Mouse (Mus musculus) forebrain, postnatal 0 days (tissue): ENCODE data around the gene Zfp385c. TPM values are rescaled to one million over a fixed set of nuclear protein-coding genes. Genes with fewer than 3 reads are reported as not detected.
A peak's percentile ranks its signal among the peaks of the same experiment; 100 is the strongest.
"Not testable (repeated sequence)": the region's sequence is repeated elsewhere in the genome, so short reads cannot be mapped to it uniquely, and the experiment has no call there.

Experiments
- ATAC-seq: fragments of 200-750 bp; cut with Nextera tagmentation; 2 replicates; pipeline ENCODE4 v1.8.0; 2017; ENCODE audit warnings: mild to moderate bottlenecking, moderate library complexity
- DNase-seq: peaks from one replicate; pipeline ENCODE4 v3.0.0-alpha.2; 2015
- H3K27ac ChIP-seq: fragments of 300-500 bp; sonication (generic); 2 replicates; pipeline ENCODE4 v1.5.1; 2014; ENCODE audit warnings: low read depth, mild to moderate bottlenecking, antibody characterized with exemption, low read length, moderate library complexity, mixed read lengths
- H3K27me3 ChIP-seq: fragments of 300-500 bp; sonication (generic); 2 replicates; pipeline ENCODE4 v1.6.1; 2014; ENCODE audit warnings: mild to moderate bottlenecking, low read length, mixed read lengths; ENCODE audit not compliant: insufficient read depth
- H3K36me3 ChIP-seq: fragments of 300-500 bp; sonication (generic); 2 replicates; pipeline ENCODE4 v1.6.1; 2014; ENCODE audit warnings: mild to moderate bottlenecking, moderate library complexity; ENCODE audit not compliant: insufficient read depth
- H3K4me1 ChIP-seq: fragments of 300-500 bp; sonication (generic); 2 replicates; pipeline ENCODE4 v1.6.1; 2014; ENCODE audit warnings: antibody characterized with exemption; ENCODE audit not compliant: insufficient read depth
- H3K4me2 ChIP-seq: fragments of 300-500 bp; sonication (generic); 2 replicates; pipeline ENCODE4 v1.6.1; 2014; ENCODE audit warnings: low read depth, mild to moderate bottlenecking, moderate library complexity
- H3K4me3 ChIP-seq: fragments of 300-500 bp; sonication (generic); 2 replicates; pipeline ENCODE4 v1.5.1; 2014; ENCODE audit warnings: low read depth, low read length, mixed read lengths
- H3K9ac ChIP-seq: fragments of 300-500 bp; sonication (generic); 2 replicates; pipeline ENCODE4 v1.6.1; 2014; ENCODE audit warnings: mild to moderate bottlenecking
- H3K9me3 ChIP-seq: fragments of 300-500 bp; sonication (generic); 2 replicates; pipeline ENCODE4 v1.6.1; 2016; ENCODE audit warnings: low read length
- CTCF ChIP-seq: sonication (generic); IDR thresholded peaks from 2 replicates; pipeline ENCODE4 v1.5.1; 2016; ENCODE audit warnings: antibody characterized with exemption, control low read depth, low read depth
- WGBS: fragments of 180-500 bp; shearing (Covaris S2); extraction: QIAGEN DNeasy Blood & Tissue Kit; methylation state at CpG from one replicate; pipeline ENCODE4 v1.1.7; 2014; 5-methylcytosine and 5-hydroxymethylcytosine counted together
- polyA plus RNA-seq: library from polyadenylated mRNA; unstranded; fragments of >200 nt; fragmentation: Nextera tagmentation; extraction: Ambion mirVana; gene quantifications from 2 replicates; pipeline ENCODE4 v1.2.1, GENCODE M21; 2015
- total RNA-seq: library from RNA; depleted of rRNA; stranded (reverse); fragments of >200 nt; gene quantifications from 2 replicates; pipeline ENCODE4 v1.2.3, GENCODE M21; 2014

Gene Zfp385c
- total and polyA plus RNA-seq, 2 experiments from 2014 or later = 1.0 to 2.0 TPM

DNA sequence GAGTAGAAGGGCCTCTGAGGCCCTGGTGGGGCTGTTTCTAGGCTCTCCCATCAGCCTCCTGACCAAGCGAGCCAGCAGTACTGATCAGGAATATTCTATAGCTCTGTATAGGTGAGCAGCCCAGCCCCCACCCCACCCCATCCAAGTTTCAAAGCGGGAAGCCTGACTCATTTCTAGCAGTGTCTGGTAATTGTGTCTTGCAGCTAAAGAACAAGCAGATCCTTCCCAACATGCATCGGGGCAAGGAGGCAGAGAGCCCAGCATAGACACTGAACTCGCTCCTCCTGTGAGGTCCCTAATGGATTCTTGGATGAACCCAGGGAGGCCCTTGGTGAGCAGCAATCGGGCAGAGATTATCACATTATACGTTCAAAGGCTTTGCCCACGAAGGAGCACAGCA lies 14.4 kb downstream of the Zfp385c start:
- Histone ChIP-seq H3K9me3 (no peaks in the 10 kb centered on the region), H3K4me3 (no peak overlapping the region), H3K9ac (no peak overlapping the region), H3K4me1 (no peaks in the 10 kb centered on the region), H3K27me3 (0 out of 2 replicates have a peak, but pooled peaks cover 2% of the 10 kb centered on the region), H3K4me2 (no peak overlapping the region), H3K27ac (no peak overlapping the region), H3K36me3 (no peaks in the 10 kb centered on the region)
- DNase-seq (no peak), ATAC-seq (no peak; the same call in 1 of the 2 replicates)
- TF ChIP-seq CTCF = no peak
- WGBS = 41% methylated on average over 7 of the region's 7 CpGs

DNA sequence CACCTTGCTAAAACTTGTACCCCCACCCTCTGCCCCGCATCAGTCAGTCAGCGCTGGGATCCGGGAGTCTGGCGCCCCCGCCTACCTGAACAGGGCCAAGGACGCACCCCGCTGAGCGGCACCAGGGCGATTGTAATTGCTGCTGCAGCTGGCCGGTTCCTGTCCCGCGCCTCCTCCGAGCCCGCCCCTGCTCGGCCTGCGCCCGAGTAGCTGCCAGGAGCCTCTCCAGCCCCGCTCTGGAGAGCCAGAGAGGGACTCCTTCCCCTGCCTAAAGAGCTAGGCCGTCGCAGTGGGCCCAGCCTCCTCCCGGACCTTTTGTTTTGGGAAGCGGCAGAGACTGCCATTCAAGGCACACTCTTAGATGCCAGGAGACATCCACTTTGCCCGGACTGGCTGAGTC lies 19.1 kb downstream of the Zfp385c start:
- no peak for DNase-seq
- no peak overlapping the region for H3K4me3 ChIP-seq
- WGBS = 2% methylated on average over 23 of the region's 23 CpGs
- no peak overlapping the region for H3K9ac ChIP-seq
- no peaks in the 10 kb centered on the region for H3K9me3 ChIP-seq
- H3K4me1 ChIP-seq = no peaks in the 10 kb centered on the region
- H3K27me3 ChIP-seq = 0 out of 2 replicates have a peak, but pooled peaks cover 6% of the 10 kb centered on the region
- ATAC-seq = no peak
- TF ChIP-seq CTCF = no peak
- no peaks in the 10 kb centered on the region for H3K36me3 ChIP-seq
- peak overlapping the region; percentile 17; the same call in 1 of the 2 replicates for H3K4me2 ChIP-seq
- no peak overlapping the region for H3K27ac ChIP-seq

DNA sequence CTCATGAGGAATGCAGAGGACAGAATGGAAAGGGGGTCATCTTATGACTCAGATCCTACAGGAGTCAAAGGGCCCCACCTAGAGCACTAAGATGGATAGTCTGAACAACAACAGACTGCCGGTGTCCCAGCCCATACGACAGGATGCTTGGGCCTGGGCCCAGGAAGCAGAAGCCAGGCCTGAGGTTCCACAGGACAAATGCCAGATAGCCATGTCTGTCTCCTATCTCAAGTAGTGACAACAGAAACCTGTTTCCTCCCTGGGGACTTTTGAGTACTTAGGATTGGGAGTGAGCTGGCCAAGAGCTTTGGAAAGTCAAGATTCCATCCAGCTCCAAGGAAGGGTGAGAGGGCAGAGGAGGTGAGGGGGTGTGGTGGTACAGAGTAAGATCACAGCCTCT lies 20.3 kb downstream of the Zfp385c start:
- no peaks in the 10 kb centered on the region for H3K4me1 ChIP-seq
- no peak overlapping the region for H3K9ac ChIP-seq
- ATAC-seq (no peak), DNase-seq (no peak)
- no peak for TF ChIP-seq CTCF
- H3K36me3 ChIP-seq = no peaks in the 10 kb centered on the region
- H3K4me3 ChIP-seq = no peak overlapping the region
- no peaks in the 10 kb centered on the region for H3K9me3 ChIP-seq
- no peak overlapping the region for H3K4me2 ChIP-seq
- WGBS = 78% methylated on average over 2 of the region's 2 CpGs
- H3K27me3 ChIP-seq = 0 out of 2 replicates have a peak, but pooled peaks cover 6% of the 10 kb centered on the region
- no peak overlapping the region for H3K27ac ChIP-seq

DNA sequence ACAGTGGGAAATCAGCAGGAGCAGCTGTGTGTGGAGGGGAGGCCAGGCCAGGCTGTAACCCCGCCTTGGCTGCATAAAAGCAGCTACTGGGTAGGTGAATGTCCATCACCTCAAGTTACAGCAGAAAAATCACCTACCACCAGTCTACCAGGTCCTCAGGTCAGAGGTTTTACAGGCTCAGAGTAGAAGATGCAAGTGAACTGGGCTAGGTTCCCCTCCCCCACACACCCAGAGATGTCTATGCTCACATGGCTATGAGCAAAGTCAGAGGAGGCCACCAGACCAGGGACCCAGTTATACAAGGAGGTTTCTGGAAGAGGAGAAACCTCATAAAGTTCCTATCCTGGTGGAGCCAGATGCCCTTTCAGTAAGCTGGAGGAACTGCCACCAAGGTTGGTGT lies 21.2 kb downstream of the Zfp385c start:
- no peak overlapping the region for H3K4me3 ChIP-seq
- no peaks in the 10 kb centered on the region for H3K9me3 ChIP-seq
- DNase-seq (no peak), ATAC-seq (no peak)
- 0 out of 2 replicates have a peak, but pooled peaks cover 6% of the 10 kb centered on the region for H3K27me3 ChIP-seq
- H3K27ac ChIP-seq = no peak overlapping the region
- WGBS = 84% methylated on average over 1 of the region's 1 CpGs
- H3K4me2 ChIP-seq = no peak overlapping the region
- no peaks in the 10 kb centered on the region for H3K36me3 ChIP-seq
- no peak overlapping the region for H3K9ac ChIP-seq
- TF ChIP-seq CTCF = no peak
- no peaks in the 10 kb centered on the region for H3K4me1 ChIP-seq

DNA sequence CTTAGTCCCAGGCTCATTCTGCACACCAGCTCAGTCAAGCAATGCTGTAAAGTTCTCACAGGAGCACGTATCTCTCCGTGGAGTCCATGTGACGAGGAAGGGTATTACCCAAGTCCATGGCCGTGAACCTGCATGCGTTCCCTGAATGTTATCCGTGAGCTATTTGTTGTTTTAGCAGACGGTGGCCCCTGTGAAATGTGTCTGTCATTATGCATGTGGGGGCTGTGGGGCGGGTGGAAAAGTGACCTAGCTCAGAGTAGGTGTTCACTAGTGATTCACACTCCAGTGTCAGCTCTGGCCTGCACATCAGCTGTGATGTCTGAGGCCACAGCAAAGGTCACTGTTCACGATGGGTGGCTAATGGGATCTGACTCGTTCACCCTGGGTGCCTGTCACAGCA lies 32.4 kb downstream of the Zfp385c start:
- TF ChIP-seq CTCF = no peak

DNA sequence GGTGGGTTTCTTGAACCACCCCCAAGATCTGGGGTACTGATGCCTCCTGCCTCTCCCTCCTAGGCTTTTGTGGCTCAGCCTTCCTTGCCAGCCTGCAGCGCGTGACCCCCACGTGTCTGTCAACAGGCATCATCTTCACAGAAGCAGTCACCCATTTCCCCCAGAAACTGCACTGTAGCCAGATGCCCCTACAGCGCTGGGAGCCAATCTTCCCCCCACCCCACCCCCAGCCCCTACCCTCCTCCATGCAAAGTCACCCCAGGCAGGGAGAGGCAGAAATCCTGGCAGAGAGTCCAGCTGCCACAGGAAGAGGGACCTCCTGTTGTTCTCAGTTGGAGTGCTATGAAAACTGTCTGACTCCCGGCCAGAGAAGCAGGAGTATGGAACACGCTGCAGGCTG lies 35.8 kb downstream of the Zfp385c start:
- Histone ChIP-seq H3K4me2 (no peak overlapping the region), H3K4me1 (no peaks in the 10 kb centered on the region), H3K4me3 (no peak overlapping the region), H3K27me3 (peaks cover 2% of the 10 kb centered on the region; the same call in 1 of the 2 replicates), H3K27ac (no peak overlapping the region), H3K9me3 (no peaks in the 10 kb centered on the region), H3K36me3 (no peaks in the 10 kb centered on the region), H3K9ac (no peak overlapping the region)
- ATAC-seq (peak; percentile 20; the same call in 1 of the 2 replicates), DNase-seq (peak; percentile 25)
- TF ChIP-seq CTCF = no peak
- WGBS = 11% methylated on average over 6 of the region's 6 CpGs

More for the DNA sequence above, 32.4 kb downstream of the Zfp385c start:
- Histone ChIP-seq H3K27me3 (no peaks in the 10 kb centered on the region), H3K27ac (no peak overlapping the region), H3K4me2 (no peak overlapping the region), H3K9ac (no peak overlapping the region), H3K36me3 (no peaks in the 10 kb centered on the region), H3K4me1 (no peaks in the 10 kb centered on the region), H3K9me3 (no peaks in the 10 kb centered on the region), H3K4me3 (no peak overlapping the region)
- WGBS = 74% methylated on average over 10 of the region's 10 CpGs
- no peak for DNase-seq
- no peak for ATAC-seq

DNA sequence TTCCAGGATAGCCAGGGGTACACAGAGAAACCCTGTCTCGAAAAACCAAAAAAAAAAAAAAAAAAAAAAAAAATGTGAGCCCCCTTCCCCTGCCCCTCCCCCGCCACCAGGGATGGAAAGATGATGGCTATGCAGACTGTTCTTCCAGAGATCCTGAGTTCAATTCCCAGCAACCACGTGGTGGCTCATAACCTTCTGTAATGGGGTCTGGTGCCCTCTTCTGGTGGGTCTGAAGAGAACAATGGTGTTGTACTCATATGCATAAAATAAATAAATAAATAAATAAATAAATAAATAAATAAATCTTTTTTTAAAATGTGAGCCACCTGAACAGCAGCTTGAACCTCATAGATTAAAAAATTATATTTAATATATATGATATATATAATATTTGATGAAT lies 36.7 kb downstream of the Zfp385c start:
- H3K9ac ChIP-seq, H3K27ac ChIP-seq: not testable (repeated sequence)
- WGBS = 51% methylated on average over 2 of the region's 3 CpGs

More for the DNA sequence above, 36.7 kb downstream of the Zfp385c start:
- TF ChIP-seq CTCF = 0 out of 2 replicates have a peak, but pooled peaks have one; percentile 14
- not testable (repeated sequence) for H3K4me3 ChIP-seq, H3K27me3 ChIP-seq, DNase-seq, H3K4me2 ChIP-seq, H3K36me3 ChIP-seq, H3K4me1 ChIP-seq, H3K9me3 ChIP-seq, ATAC-seq
